Mouse (Mus musculus) B cell, adult (primary cell): ENCODE results near the gene Klra8. TPM values are rescaled to one million over a fixed set of nuclear protein-coding genes. Genes with fewer than 3 reads are reported as not detected.

Experiments used
- total RNA-seq: library from RNA; stranded (reverse); gene quantifications from 4 replicates; pipeline ENCODE4 v1.2.4, GENCODE M21; 2023; ENCODE audit not compliant: inconsistent age

Gene Klra8
- 0.67 to 1.3 TPM in 2 of 4 replicates, not detected in the others for total RNA-seq

DNA sequence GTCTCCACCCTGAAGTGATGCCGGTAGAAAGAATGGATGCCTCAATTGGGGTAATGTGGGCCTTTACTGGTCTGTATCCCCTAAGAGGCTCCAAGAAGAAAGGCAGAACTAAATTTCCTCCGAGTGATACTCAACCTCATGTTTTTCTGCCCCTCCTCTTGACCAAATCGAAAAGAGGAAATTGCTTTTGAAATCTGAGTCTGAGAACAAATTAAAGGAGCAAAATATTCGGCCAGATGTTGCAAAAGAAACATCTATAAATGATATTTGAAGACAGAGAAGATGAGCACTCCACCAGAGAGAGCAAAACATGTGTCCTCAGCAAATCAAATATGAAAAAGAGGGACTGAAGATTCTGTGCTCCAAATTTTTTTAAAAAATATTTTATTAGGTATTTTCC lies at the start of gene Klra8:
Klra8 (minus strand) TSS at position 101 of the 400 bp plus-strand sequence.

DNA sequence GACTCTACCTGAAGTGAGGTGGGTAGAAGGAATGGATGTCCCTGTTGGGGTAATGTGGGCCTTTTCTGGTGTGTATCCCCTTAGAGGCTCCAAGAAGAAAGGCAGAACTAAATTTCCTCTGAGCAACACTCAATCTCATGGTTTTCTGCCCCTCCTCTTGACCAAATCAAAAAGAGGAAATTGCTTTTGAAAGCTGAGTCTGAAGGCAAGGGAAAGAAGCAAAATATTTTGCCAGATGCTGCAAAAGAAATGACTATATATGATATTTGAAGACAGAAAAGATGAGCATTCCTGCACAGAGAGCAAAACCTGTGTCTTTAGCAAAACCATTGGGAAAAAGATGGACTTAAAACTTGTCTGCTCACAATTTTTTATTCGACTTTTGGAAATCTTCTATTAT lies 62.5 kb downstream of the Klra8 start, which contains the start of gene Klra4:
Klra4 (minus strand) TSS at position 101 of the 400 bp plus-strand sequence.

Other genes with a start within 250 kb of the Klra8 start
- gene Klra5, start 212.2 kb downstream of the Klra8 start, total RNA-seq = not detected in 4 replicates
- gene Klra6, start 102.9 kb downstream of the Klra8 start, total RNA-seq = not detected in 4 replicates
- gene Klra4, start 62.6 kb downstream of the Klra8 start, total RNA-seq = 0.42 to 0.45 TPM in 2 of 4 replicates, not detected in the others
- not detected in 4 replicates for gene Klra9, start 63.2 kb upstream of the Klra8 start, total RNA-seq
- gene Klra7, start 103.4 kb upstream of the Klra8 start, total RNA-seq = 1.1 TPM in 1 of 4 replicates, not detected in the others
- gene Klra10, start 152.0 kb upstream of the Klra8 start, total RNA-seq = not detected in 4 replicates
- 0.72 to 1.2 TPM (median 0.96 TPM) in 3 of 4 replicates, not detected in the other for gene Klra3, start 207.7 kb upstream of the Klra8 start, total RNA-seq